ENCODE assay signal across 34 mouse cellular contexts in the genomic region with DNA sequence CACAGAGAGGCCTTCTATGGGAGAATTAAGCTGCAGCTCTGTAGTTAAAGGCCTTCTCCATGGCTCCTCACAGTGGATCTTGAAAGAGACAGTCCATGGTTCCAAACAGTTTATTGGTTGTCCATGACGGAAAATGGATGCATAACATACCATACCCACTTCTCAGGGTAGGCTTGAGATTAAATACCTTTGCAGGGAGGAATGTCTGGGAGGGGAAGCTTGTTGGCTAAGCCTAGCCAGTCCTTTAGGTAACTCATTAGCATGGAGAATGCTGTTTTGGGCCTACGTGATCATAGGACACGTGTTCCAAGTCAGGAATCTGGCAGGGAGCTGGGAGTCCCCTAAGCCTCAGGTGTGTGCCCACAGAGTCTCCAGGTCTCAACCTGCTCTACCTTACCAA. TPM values are rescaled to one million over a fixed set of nuclear protein-coding genes. Genes with fewer than 3 reads are reported as not detected.
"Had no signal": no experiment of that assay in that cellular context is flagged by ENCODE, and none has a peak within 500 bp of the region (broad histone marks: within the 10 kb centered on the region; RNA-seq: fewer than 3 reads in every experiment).

No protein-coding gene starts in this region.

- DNase-seq: cerebellum, adult 9-10 months; cerebellum, adult 9-11 months; cerebellum, postnatal 10 days; cerebellum, postnatal 14 days; cerebellum, postnatal 25 days; cerebellum, postnatal 36 days; embryo, embryonic 11 days; forebrain, postnatal 0 days; gastrocnemius, adult 2 months; gastrocnemius, postnatal 10 days; gastrocnemius, postnatal 14 days; gastrocnemius, postnatal 25 days; gastrocnemius, postnatal 36 days; heart, adult 11 months; heart, adult 18-20 months; heart, adult 2 months had no signal

- H3K27me3 ChIP-seq: embryonic facial prominence, embryonic 12.5 days; forebrain, embryonic 15.5 days had no signal

- H3K36me3 ChIP-seq: embryonic facial prominence, embryonic 10.5 days; embryonic facial prominence, embryonic 12.5 days; embryonic facial prominence, embryonic 13.5 days; embryonic facial prominence, embryonic 15.5 days; forebrain, embryonic 10.5 days; forebrain, embryonic 12.5 days; forebrain, embryonic 15.5 days had no signal

- H3K4me2 ChIP-seq: embryonic facial prominence, embryonic 12.5 days; embryonic facial prominence, embryonic 13.5 days; embryonic facial prominence, embryonic 15.5 days; forebrain, embryonic 12.5 days; forebrain, embryonic 13.5 days; forebrain, embryonic 15.5 days had no signal

- H3K9ac ChIP-seq: embryonic facial prominence, embryonic 12.5 days; embryonic facial prominence, embryonic 13.5 days; embryonic facial prominence, embryonic 15.5 days; forebrain, embryonic 12.5 days; forebrain, embryonic 13.5 days; forebrain, embryonic 15.5 days; forebrain, postnatal 0 days had no signal

- H3K9me3 ChIP-seq: embryonic facial prominence, embryonic 10.5 days; embryonic facial prominence, embryonic 12.5 days; embryonic facial prominence, embryonic 13.5 days; embryonic facial prominence, embryonic 15.5 days; forebrain, embryonic 10.5 days; forebrain, embryonic 12.5 days; forebrain, embryonic 13.5 days; forebrain, embryonic 15.5 days had no signal

- H3K4me1 ChIP-seq: embryonic facial prominence, embryonic 10.5 days; embryonic facial prominence, embryonic 12.5 days; embryonic facial prominence, embryonic 13.5 days; embryonic facial prominence, embryonic 15.5 days; forebrain, embryonic 10.5 days; forebrain, embryonic 12.5 days; forebrain, embryonic 13.5 days; forebrain, embryonic 15.5 days had no signal

- H3K4me3 ChIP-seq: embryonic facial prominence, embryonic 10.5 days; embryonic facial prominence, embryonic 12.5 days; embryonic facial prominence, embryonic 13.5 days; embryonic facial prominence, embryonic 15.5 days; erythroblast, embryonic 14.5 days; forebrain, embryonic 10.5 days; forebrain, embryonic 12.5 days; forebrain, embryonic 13.5 days; forebrain, embryonic 15.5 days; gastrocnemius, adult 2 months; heart, adult 2 months had no signal

- H3K27ac ChIP-seq: embryonic facial prominence, embryonic 10.5 days; embryonic facial prominence, embryonic 12.5 days; embryonic facial prominence, embryonic 13.5 days; embryonic facial prominence, embryonic 15.5 days; forebrain, embryonic 10.5 days; forebrain, embryonic 12.5 days; forebrain, embryonic 13.5 days; forebrain, embryonic 15.5 days; gastrocnemius, adult 2 months; heart, adult 2 months had no signal

- ATAC-seq: forebrain, embryonic 13.5 days; forebrain, embryonic 14.5 days; forebrain, embryonic 15.5 days; forebrain, embryonic 16.5 days; forebrain, postnatal 0 days had no signal

RNA-seq across cellular contexts. Expression of gene Ttll11, which starts 12.5 kb away (rescaled TPM):
- total RNA-seq: granulocyte monocyte progenitor cell, adult 5-6 weeks had no signal

RNA-seq across cellular contexts. Expression of gene Morn5, which starts 57.0 kb away (rescaled TPM):
- total RNA-seq: common myeloid progenitor, adult 5-6 weeks; gastrocnemius, adult 18-20 months; gastrocnemius, adult 2 months; gastrocnemius, adult 8-10 months; gastrocnemius, postnatal 10 days; gastrocnemius, postnatal 14 days; gastrocnemius, postnatal 25 days; gastrocnemius, postnatal 36 days; gastrocnemius, postnatal 4 days; granulocyte monocyte progenitor cell, adult 5-6 weeks; heart, adult 18-20 months; heart, adult 2 months; heart, adult 8-10 months had no signal
- polyA plus RNA-seq: embryonic facial prominence, embryonic 11.5 days; embryonic facial prominence, embryonic 13.5 days; erythroblast, embryonic 14.5 days had no signal
